Mouse (Mus musculus) ovary, adult 18-20 months (tissue): Measurements from ENCODE around the gene Gm4450.
"Not testable (repeated sequence)": the region's sequence is repeated elsewhere in the genome, so short reads cannot be mapped to it uniquely, and the experiment has no call there.

Experiments
- DNase-seq: peaks from one replicate; pipeline ENCODE4 v3.0.0; 2022; ENCODE audit warnings: low spot score, mixed read lengths

Gene Gm4450

GRCm38 (mm10) chr3:98417328-98417727, 39.6 kb downstream of the Gm4450 start:
- peak; percentile 78 for DNase-seq

- DNase-seq, result no peak
These were observed 40.3 kb downstream of the Gm4450 start for GRCm38 (mm10) chr3:98416426-98417250.

- no peak for DNase-seq
These were observed 42.6 kb downstream of the Gm4450 start for GRCm38 (mm10) chr3:98414296-98414695.

DNA sequence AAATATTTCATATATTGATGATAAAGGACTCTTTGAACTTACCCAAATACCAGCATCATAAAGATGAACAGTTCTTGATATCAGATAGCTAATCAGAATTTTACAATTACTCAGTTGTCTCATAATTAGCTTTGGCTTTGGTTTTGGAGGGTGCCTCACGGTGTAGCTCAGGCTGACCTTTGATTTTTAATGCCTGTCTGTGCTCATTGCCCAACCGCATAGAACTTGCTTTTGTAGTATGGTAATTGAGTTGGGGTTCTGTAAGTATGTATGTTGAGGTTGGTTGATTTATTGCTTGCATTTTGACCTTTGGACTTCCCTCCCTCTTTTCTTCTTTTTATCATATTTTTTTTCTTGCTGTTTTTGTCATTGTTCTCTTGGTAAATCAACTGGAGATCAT, 43.2 kb downstream of the Gm4450 start:
- no peak for DNase-seq

- not testable (repeated sequence) for DNase-seq
These were observed 46.0 kb downstream of the Gm4450 start for GRCm38 (mm10) chr3:98410619-98411580.

DNA sequence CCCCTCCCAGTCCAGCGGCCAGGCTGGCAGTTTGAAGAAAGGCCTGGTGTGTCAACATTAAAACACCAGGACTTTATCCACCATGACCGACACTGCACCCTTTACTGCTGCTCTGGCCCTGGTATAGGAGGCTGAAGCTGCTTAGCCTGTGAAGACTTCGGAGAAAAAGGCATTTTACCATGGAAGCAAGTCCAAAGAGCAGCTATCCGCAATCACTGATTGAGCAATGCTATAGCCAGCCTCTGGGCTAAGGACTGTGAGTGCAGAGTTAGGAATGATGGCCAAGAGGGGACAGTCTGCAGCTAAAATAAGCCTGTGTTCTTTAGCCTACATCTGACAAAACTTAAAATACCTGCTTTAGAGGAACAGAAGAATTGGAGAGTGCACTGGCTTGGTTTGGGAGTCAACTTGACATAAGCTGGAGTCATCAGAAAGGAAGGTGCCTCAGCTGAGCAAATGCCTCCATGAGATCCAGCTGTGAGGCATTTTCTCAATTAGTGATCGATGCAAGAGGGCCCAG, 49.6 kb downstream of the Gm4450 start:
- DNase-seq, result not testable (repeated sequence)

DNA sequence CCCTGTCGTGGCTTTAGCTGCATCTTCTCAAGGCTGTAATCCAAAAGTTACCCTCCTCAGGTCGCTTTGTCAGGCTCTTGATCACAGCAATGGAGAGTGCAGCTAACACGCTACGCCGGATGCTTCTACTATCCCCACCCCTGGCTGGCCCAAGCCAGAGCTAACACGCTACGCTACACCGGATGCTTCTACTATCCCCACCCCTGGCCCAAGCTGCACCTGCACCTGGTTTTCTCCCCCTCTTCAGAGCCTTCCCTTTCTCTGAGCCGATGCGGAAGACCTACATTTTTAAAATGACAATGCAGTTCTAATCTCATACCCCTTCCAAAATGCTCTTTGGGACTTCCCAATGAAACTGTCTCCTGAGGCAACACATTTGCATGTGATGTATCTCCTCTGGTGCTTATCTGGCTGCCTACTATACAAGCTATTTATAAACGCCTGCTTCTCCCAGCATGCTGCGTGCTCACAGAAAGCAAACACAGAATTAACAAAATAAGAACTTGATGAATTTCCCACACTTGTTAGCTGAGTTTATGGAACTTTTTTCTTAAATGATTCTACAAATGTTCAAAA, 50.3 kb downstream of the Gm4450 start:
- DNase-seq, result not testable (repeated sequence)

DNA sequence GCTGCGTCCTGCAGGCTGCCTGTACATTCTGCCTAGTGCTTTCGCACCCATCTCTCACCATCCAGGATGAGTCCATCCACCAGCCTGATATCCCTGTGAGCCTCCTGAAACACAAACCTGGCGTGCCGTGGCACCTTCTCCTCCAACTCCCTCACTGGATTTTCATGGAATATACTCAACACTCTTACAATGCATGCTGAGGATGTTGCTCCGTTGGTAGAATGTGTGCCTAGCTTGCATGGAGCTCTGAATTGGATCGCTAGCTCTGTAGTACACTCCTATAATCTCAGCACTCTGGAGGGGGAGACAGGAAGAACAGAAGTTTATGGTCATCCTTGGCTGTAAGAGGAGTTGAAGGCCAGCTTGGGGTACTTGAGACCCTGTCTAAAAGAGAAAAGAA, 51.0 kb downstream of the Gm4450 start:
- DNase-seq, result not testable (repeated sequence)

DNA sequence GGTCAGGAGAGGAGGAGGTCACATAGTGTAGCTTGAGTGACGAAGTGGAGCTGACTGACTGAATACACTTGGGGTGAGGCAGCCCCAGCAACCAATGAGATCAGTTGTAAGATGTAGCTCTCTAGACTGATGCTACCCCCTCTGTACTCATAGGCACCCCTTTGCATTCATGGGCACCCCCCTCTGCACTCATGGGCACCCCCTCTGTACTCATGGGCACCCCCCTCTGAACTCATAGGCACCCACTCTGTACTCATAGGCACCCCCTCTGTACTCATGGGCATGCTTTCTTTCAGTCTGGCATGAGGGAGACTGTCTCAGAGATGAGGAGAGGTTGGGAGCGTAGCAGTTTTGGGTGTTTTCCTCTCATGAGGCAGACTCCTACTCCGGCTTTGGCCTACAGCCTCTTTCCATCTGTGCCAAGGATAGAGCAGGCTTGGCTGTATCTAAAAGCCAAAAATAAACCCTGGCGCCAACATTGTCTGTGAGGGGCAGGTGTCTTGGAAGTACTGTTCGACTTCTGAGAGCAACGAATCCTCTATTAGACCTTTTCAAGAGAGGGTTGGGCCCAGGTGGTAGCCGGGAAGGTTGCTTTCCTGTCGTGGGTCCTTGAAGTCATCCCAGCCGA, 52.5 kb downstream of the Gm4450 start:
- not testable (repeated sequence) for DNase-seq
